In the genomic region with DNA sequence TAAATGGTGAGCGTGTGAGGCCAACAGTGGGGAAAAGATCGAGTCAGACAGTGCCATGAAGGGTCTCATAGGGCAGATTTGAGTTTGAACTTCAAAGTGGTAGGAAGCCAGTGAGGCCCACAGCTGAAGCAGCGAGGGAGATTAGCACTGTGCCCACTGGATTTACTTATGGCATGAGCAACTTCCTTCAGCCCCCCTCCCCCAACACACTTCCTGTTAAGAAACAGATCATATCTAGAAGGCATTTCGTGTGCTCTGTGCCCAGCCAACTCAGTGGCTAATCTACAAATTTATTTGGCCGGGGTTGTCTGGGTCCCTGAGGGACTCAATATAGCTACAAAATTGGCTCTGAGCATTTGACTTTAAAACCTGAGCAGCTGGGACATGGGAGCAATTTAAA, we compare ENCODE assay signal across 21 mouse cellular contexts.
DNase-seq lines count a peak whose midpoint lies in the region; ATAC-seq and TF ChIP-seq lines count a peak whose summit lies in the region.
"Had no signal": no experiment of that assay in that cellular context is flagged by ENCODE, and none has a peak within 500 bp of the region (broad histone marks: within the 10 kb centered on the region; RNA-seq: fewer than 3 reads in every experiment).

No protein-coding gene starts in this region.

- WGBS in embryonic facial prominence, embryonic 11.5 days: 47% methylated on average over 5 of the region's 5 CpGs
- 61% methylated on average over 5 of the region's 5 CpGs for WGBS in embryonic facial prominence, embryonic 10.5 days
- WGBS in lung, adult 2 months: 46% methylated on average over 5 of the region's 5 CpGs

- no peak overlapping the region for H3K4me3 ChIP-seq in embryonic facial prominence, embryonic 11.5 days (ENCODE audit: low read depth, low read length)
- no peak overlapping the region for H3K4me3 ChIP-seq in embryonic facial prominence, embryonic 10.5 days
- no peak overlapping the region for H3K4me3 ChIP-seq in lung, adult 2 months (replicated peaks; ENCODE audit: extremely low read depth, low read depth, low read length)
- no peak overlapping the region for H3K4me3 ChIP-seq in MEL (ENCODE audit: control insufficient read depth in 1 of 2, insufficient read depth in 1 of 2, low read depth in 2 of 2, low read length in 2 of 2)
- H3K4me3 ChIP-seq: forebrain, embryonic 15.5 days; hindbrain, embryonic 12.5 days; left cerebral cortex, adult 2 months; lung, embryonic 15.5 days; midbrain, embryonic 15.5 days; neural tube, embryonic 12.5 days; stomach, embryonic 15.5 days had no signal

- TF ChIP-seq POLR2A in lung, adult 2 months (IDR thresholded peaks at IDR 0.05; ENCODE audit: borderline replicate concordance, extremely low read depth, low read depth, low read length): no peak
- no peak for TF ChIP-seq POLR2A in MEL (IDR thresholded peaks at IDR 0.05; ENCODE audit: control insufficient read depth in 1 of 2, insufficient read depth in 1 of 2, low read depth in 1 of 2, low read length in 2 of 2, poor library complexity in 1 of 2)

- no peaks in the 10 kb centered on the region for H3K79me2 ChIP-seq in MEL (ENCODE audit: control insufficient read depth, insufficient read depth, low read length, poor library complexity)

- TF ChIP-seq CTCF in lung, adult 2 months (IDR thresholded peaks at IDR 0.05; ENCODE audit: insufficient read depth, low read length): no peak
- no peak for TF ChIP-seq CTCF in MEL (IDR thresholded peaks at IDR 0.05 in 2 of 3, conservative IDR thresholded peaks at IDR 0.05 in 1 of 3; ENCODE audit: control insufficient read depth in 1 of 3, insufficient read depth in 1 of 3, low read depth in 2 of 3, low read length in 3 of 3, poor library complexity in 1 of 3, severe bottlenecking in 1 of 3)

- no peaks in the 10 kb centered on the region for H3K4me1 ChIP-seq in embryonic facial prominence, embryonic 11.5 days (ENCODE audit: control insufficient read depth, insufficient read depth, low read length)
- peaks cover 9% of the 10 kb centered on the region for H3K4me1 ChIP-seq in embryonic facial prominence, embryonic 10.5 days
- H3K4me1 ChIP-seq in lung, adult 2 months (ENCODE audit: control insufficient read depth, insufficient read depth, low read length): peaks cover 7% of the 10 kb centered on the region
- H3K4me1 ChIP-seq in MEL (ENCODE audit: control insufficient read depth in 1 of 2, insufficient read depth in 2 of 2, low read length in 2 of 2): peaks cover 0 to 3% of the 10 kb centered on the region in 2 experiments; a peak in 1 of 4 replicates
- H3K4me1 ChIP-seq: forebrain, embryonic 15.5 days; hindbrain, embryonic 12.5 days; midbrain, embryonic 15.5 days; neural tube, embryonic 12.5 days; stomach, embryonic 15.5 days had no signal

- no peaks in the 10 kb centered on the region for H3K9me3 ChIP-seq in embryonic facial prominence, embryonic 11.5 days (replicated peaks; ENCODE audit: control insufficient read depth, low read length)
- peaks cover 3% of the 10 kb centered on the region; the same call in 1 of the 2 replicates for H3K9me3 ChIP-seq in embryonic facial prominence, embryonic 10.5 days
- no peaks in the 10 kb centered on the region for H3K9me3 ChIP-seq in MEL (replicated peaks; ENCODE audit: insufficient read depth, low read length)
- H3K9me3 ChIP-seq: forebrain, embryonic 15.5 days; hindbrain, embryonic 12.5 days; lung, embryonic 15.5 days; midbrain, embryonic 15.5 days; neural tube, embryonic 12.5 days; stomach, embryonic 15.5 days had no signal

- no peak overlapping the region for H3K9ac ChIP-seq in embryonic facial prominence, embryonic 11.5 days (replicated peaks; ENCODE audit: low read length)
- no peak overlapping the region for H3K9ac ChIP-seq in MEL (ENCODE audit: control insufficient read depth, low read depth, low read length, poor library complexity, severe bottlenecking)
- H3K9ac ChIP-seq: forebrain, embryonic 15.5 days; hindbrain, embryonic 12.5 days; liver, embryonic 14.5 days; lung, embryonic 15.5 days; midbrain, embryonic 15.5 days; neural tube, embryonic 12.5 days; stomach, embryonic 15.5 days had no signal

- no peaks in the 10 kb centered on the region for H3K36me3 ChIP-seq in embryonic facial prominence, embryonic 11.5 days (replicated peaks; ENCODE audit: control insufficient read depth, insufficient read depth, low read depth, low read length)
- no peaks in the 10 kb centered on the region for H3K36me3 ChIP-seq in embryonic facial prominence, embryonic 10.5 days (replicated peaks)
- no peaks in the 10 kb centered on the region for H3K36me3 ChIP-seq in MEL (ENCODE audit: control insufficient read depth in 1 of 2, insufficient read depth in 2 of 2, low read length in 2 of 2)
- H3K36me3 ChIP-seq: forebrain, embryonic 15.5 days; hindbrain, embryonic 12.5 days; lung, embryonic 15.5 days; midbrain, embryonic 15.5 days; neural tube, embryonic 12.5 days; stomach, embryonic 15.5 days had no signal

- no peaks in the 10 kb centered on the region for H3K27me3 ChIP-seq in embryonic facial prominence, embryonic 11.5 days (ENCODE audit: control insufficient read depth, insufficient read depth, low read length)
- H3K27me3 ChIP-seq in embryonic facial prominence, embryonic 10.5 days (replicated peaks; ENCODE audit: low read depth, poor library complexity, severe bottlenecking): no peaks in the 10 kb centered on the region
- H3K27me3 ChIP-seq in MEL (ENCODE audit: control insufficient read depth in 1 of 2, insufficient read depth in 2 of 2, low read length in 2 of 2): 0 out of 4 replicates have a peak, but pooled peaks cover 0 to 2% of the 10 kb centered on the region in 2 experiments
- H3K27me3 ChIP-seq: forebrain, embryonic 15.5 days; hindbrain, embryonic 12.5 days; lung, embryonic 15.5 days; midbrain, embryonic 15.5 days; neural tube, embryonic 12.5 days; stomach, embryonic 15.5 days had no signal

- no peak for ATAC-seq in embryonic facial prominence, embryonic 11.5 days (replicated peaks; ENCODE audit: insufficient number of reproducible peaks, low FRiP score, low TSS enrichment, low read depth)
- peak; percentile 47 for ATAC-seq in megakaryocyte, adult 5-6 weeks (ENCODE audit: poor library complexity, severe bottlenecking)
- ATAC-seq: forebrain, embryonic 15.5 days; midbrain, embryonic 15.5 days had no signal

- peak; percentile 19 for DNase-seq in embryonic facial prominence, embryonic 11.5 days (ENCODE audit: low spot score)
- DNase-seq in embryonic facial prominence, embryonic 10.5 days (ENCODE audit: low spot score): no peak
- DNase-seq in lung, postnatal 25 days (ENCODE audit: low spot score): peak; percentile 32
- no peak for DNase-seq in lung, adult 2 months
- DNase-seq in MEL (ENCODE audit: low read depth, low spot score): peak; percentile 28
- DNase-seq in Muller cell, postnatal 12 days (ENCODE audit: inconsistent ontology term): no peak
- DNase-seq: B cell, adult 2 months; cerebellum, adult 2 months; cerebellum, postnatal 36 days; heart, postnatal 14 days; kidney, adult 11 months had no signal

- no peak overlapping the region for H3K4me2 ChIP-seq in embryonic facial prominence, embryonic 11.5 days (ENCODE audit: low read depth, low read length)
- H3K4me2 ChIP-seq: forebrain, embryonic 15.5 days; heart, embryonic 11.5 days; hindbrain, embryonic 12.5 days; lung, embryonic 15.5 days; midbrain, embryonic 15.5 days; neural tube, embryonic 12.5 days; stomach, embryonic 15.5 days had no signal

- TF ChIP-seq RAD21 in MEL (IDR thresholded peaks at IDR 0.05; ENCODE audit: low read depth, low read length): no peak

- TF ChIP-seq EP300 in MEL (IDR thresholded peaks at IDR 0.05; ENCODE audit: low read depth in 1 of 2, low read length in 2 of 2): no peak

- H3K27ac ChIP-seq in embryonic facial prominence, embryonic 11.5 days (replicated peaks; ENCODE audit: low read depth, low read length): no peak overlapping the region
- no peak overlapping the region for H3K27ac ChIP-seq in embryonic facial prominence, embryonic 10.5 days (replicated peaks)
- H3K27ac ChIP-seq in MEL (ENCODE audit: control insufficient read depth, low read depth, low read length): no peak overlapping the region
- H3K27ac ChIP-seq: forebrain, embryonic 15.5 days; hindbrain, embryonic 12.5 days; left cerebral cortex, adult 2 months; liver, embryonic 14.5 days; lung, embryonic 15.5 days; midbrain, embryonic 15.5 days; neural tube, embryonic 12.5 days; stomach, embryonic 15.5 days had no signal

TF ChIP-seq in MEL, 35 proteins besides CTCF, POLR2A, EP300 and RAD21:
- TF ChIP-seq TAL1 (IDR thresholded peaks at IDR 0.05; ENCODE audit: low read length): no peak
- TF ChIP-seq NRF1 (IDR thresholded peaks at IDR 0.05; ENCODE audit: insufficient read depth, low read depth, low read length, poor library complexity, severe bottlenecking): no peak
- no peak for TF ChIP-seq MAFK (IDR thresholded peaks at IDR 0.05; ENCODE audit: borderline replicate concordance, low read depth, low read length)
- no peak for TF ChIP-seq ELF1 (IDR thresholded peaks at IDR 0.05; ENCODE audit: low read depth, low read length)
- TF ChIP-seq HCFC1 (IDR thresholded peaks at IDR 0.05; ENCODE audit: low read depth, low read length): no peak
- TF ChIP-seq MXI1 (IDR thresholded peaks at IDR 0.05; ENCODE audit: low read depth, low read length): no peak
- no peak for TF ChIP-seq POLR2AphosphoS2 (IDR thresholded peaks at IDR 0.05; ENCODE audit: low read length)
- no peak for TF ChIP-seq KAT2A (conservative IDR thresholded peaks at IDR 0.05; ENCODE audit: low read depth, low read length)
- no peak for TF ChIP-seq MEF2A (IDR thresholded peaks at IDR 0.05; ENCODE audit: extremely low read depth, insufficient replicate concordance, low read depth, low read length, poor library complexity, severe bottlenecking)
- TF ChIP-seq USF1 (IDR thresholded peaks at IDR 0.05; ENCODE audit: low read depth, low read length): no peak
- TF ChIP-seq NELFE (IDR thresholded peaks at IDR 0.05; ENCODE audit: low read depth, low read length): no peak
- no peak for TF ChIP-seq MAZ (IDR thresholded peaks at IDR 0.05; ENCODE audit: low read depth, low read length)
- no peak for TF ChIP-seq POLR2AphosphoS5 (IDR thresholded peaks at IDR 0.05; ENCODE audit: borderline replicate concordance, low read depth, low read length)

Comparison
In these comparisons a context has a peak if more than half of its experiments do, and no peak if none do; other contexts are left out.
1. DNase-seq: peak in embryonic facial prominence, embryonic 11.5 days (single experiment), lung, postnatal 25 days (single experiment) and MEL (single experiment); none in embryonic facial prominence, embryonic 10.5 days (single experiment), lung, adult 2 months (single experiment) and Muller cell, postnatal 12 days (single experiment).